Mouse (Mus musculus): ENCODE measurements at regions not wholly inside any gene's neighbourhood (a gene's known extent, or its start where the extent isn't known, plus 50 kb on each side); places are given as distances from the start of the nearest gene placed in this dataset.
"Not testable (repeated sequence)": the region's sequence is repeated elsewhere in the genome, so short reads cannot be mapped to it uniquely, and the experiment has no call there.

DNA sequence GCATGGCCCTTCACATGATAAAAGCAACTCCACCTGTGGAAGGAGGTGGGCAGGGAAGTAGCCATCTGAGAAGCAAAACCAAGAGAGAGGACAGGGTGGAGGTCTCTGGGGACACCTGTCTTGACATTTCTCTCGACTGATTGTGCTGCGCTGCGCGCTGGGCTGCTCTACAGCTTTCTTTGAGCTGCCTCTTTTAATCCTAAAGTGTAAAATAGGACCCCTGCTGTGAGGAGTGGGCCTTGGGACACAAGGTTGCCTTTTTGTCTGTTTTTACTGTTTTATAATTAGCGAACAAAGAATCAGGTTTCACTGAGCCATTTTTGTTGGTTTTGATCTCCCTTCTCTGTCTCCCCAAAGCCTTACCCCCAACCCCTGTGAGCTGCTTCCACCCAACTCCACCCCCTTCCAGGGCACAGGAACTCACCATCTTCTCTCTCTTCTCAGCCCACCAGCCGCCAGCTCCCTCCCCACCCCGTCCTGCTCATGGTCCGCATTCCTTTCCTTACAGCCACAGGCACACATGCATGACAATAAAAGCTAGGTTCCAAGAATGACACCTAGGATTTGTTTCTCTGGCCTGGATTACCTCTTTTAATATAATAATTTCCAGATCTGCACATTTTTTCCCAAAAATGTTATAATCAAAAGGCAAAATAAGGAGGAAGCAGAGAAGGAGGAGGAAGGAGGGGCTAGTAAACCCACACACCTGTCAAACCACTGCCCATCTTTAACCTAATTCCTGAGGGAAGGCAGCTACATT, 57.3 kb downstream of the Cbln4 start:
- Histone ChIP-seq H3K4me1 (no peaks in the 10 kb centered on the region), H3K9me3 (no peaks in the 10 kb centered on the region), H3K9ac (no peak overlapping the region), H3K36me3 (no peaks in the 10 kb centered on the region), H3K4me2 (no peak overlapping the region), H3K4me3 (replicated peaks) (no peak overlapping the region), H3K27ac (no peak overlapping the region), H3K27me3 (replicated peaks) (no peaks in the 10 kb centered on the region)
- no peak for ATAC-seq (ENCODE audit: insufficient read depth, low FRiP score, low read depth)
- WGBS, result 38% methylated on average over 8 of the region's 8 CpGs

- no peak overlapping the region for H3K27ac ChIP-seq
- no peak for ATAC-seq (ENCODE audit: insufficient read depth, low FRiP score, low read depth)
- no peak overlapping the region for H3K4me3 ChIP-seq (replicated peaks)
- H3K36me3 ChIP-seq, result no peaks in the 10 kb centered on the region
- H3K9me3 ChIP-seq, result no peaks in the 10 kb centered on the region
- H3K9ac ChIP-seq, result no peak overlapping the region
- no peaks in the 10 kb centered on the region for H3K4me1 ChIP-seq
- H3K4me2 ChIP-seq, result no peak overlapping the region
- H3K27me3 ChIP-seq (replicated peaks), result no peaks in the 10 kb centered on the region
- WGBS, result 64% methylated on average over 13 of the region's 13 CpGs
These were observed 73.9 kb downstream of the Cbln4 start for GRCm38 (mm10) chr2:171969311-171969905.

- Histone ChIP-seq H3K4me1 (no peaks in the 10 kb centered on the region), H3K4me3 (replicated peaks) (no peak overlapping the region), H3K9me3 (no peaks in the 10 kb centered on the region), H3K9ac (no peak overlapping the region), H3K36me3 (no peaks in the 10 kb centered on the region), H3K27me3 (replicated peaks) (no peaks in the 10 kb centered on the region), H3K4me2 (no peak overlapping the region), H3K27ac (no peak overlapping the region)
- ATAC-seq (ENCODE audit: insufficient read depth, low FRiP score, low read depth), result no peak
- WGBS, result 64% methylated on average over 7 of the region's 7 CpGs
These were observed 96.6 kb downstream of the Cbln4 start for GRCm38 (mm10) chr2:171946569-171947250.

DNA sequence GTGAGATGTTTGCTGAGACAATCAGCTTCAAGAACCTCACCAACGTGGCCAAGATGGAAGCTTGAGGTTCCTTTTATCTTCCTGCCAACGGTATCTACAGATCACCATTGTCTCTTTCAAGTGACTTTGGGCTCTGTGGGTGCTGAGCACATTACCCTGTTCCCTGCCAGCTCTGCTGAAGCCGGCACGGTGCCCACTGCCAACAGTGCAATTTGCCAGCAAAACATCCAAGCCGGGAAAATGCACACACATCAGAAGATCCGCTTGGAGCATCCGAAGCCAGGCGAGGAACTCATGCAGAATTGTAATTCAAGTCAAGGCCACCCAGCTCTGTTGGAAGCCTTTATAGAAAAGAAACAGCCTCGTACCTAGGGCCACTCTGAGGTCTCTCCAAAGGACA, 100.6 kb downstream of the Cbln4 start:
- no peaks in the 10 kb centered on the region for H3K36me3 ChIP-seq
- no peak overlapping the region for H3K9ac ChIP-seq
- no peaks in the 10 kb centered on the region for H3K4me1 ChIP-seq
- ATAC-seq (ENCODE audit: insufficient read depth, low FRiP score, low read depth), result no peak
- no peak overlapping the region for H3K27ac ChIP-seq
- H3K4me2 ChIP-seq, result no peak overlapping the region
- H3K9me3 ChIP-seq, result no peaks in the 10 kb centered on the region
- 81% methylated on average over 9 of the region's 9 CpGs for WGBS
- H3K27me3 ChIP-seq (replicated peaks), result no peaks in the 10 kb centered on the region
- no peak overlapping the region for H3K4me3 ChIP-seq (replicated peaks)

DNA sequence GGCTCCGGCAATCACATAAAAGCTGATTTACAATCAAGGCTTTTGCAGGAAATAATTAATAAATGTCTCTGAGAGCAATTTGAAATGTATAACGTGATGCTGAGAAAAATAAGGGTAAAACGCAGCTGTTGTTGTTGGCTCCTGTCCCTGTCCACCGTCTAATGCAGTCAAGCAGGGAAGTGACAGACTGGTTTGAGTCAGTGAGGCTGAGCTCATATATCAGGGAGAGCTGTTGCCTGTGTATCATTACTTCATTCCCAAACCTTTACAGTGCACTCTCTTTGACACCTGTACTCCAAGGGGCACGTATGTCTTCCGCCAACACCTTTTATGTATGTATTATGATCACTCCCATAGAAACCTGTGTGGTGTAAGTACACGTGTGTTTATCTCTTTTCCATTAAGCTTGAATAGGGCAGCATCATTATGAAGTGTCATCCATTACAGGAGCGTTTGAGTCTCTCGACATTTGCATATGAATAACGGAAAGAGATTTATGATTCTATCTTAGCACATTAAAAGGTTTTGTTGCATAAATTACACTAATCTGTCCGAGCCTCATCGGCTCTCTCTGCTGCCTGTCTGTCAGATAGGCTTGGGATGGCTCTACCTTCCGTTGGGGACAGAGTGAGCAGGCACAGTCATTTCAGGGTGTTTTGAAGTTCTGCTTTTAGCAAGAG, 107.5 kb downstream of the Cbln4 start:
- Histone ChIP-seq H3K27me3 (replicated peaks) (no peaks in the 10 kb centered on the region), H3K9me3 (no peaks in the 10 kb centered on the region), H3K4me1 (no peaks in the 10 kb centered on the region; the same call in 1 of the 2 replicates), H3K4me2 (no peak overlapping the region), H3K27ac (no peak overlapping the region), H3K36me3 (no peaks in the 10 kb centered on the region), H3K4me3 (replicated peaks) (no peak overlapping the region), H3K9ac (no peak overlapping the region)
- 52% methylated on average over 13 of the region's 13 CpGs for WGBS
- ATAC-seq (ENCODE audit: insufficient read depth, low FRiP score, low read depth), result no peak

- ATAC-seq (ENCODE audit: insufficient read depth, low FRiP score, low read depth), result no peak
- Histone ChIP-seq H3K4me2 (no peak overlapping the region), H3K27ac (no peak overlapping the region), H3K4me1 (no peaks in the 10 kb centered on the region), H3K9ac (no peak overlapping the region), H3K4me3 (replicated peaks) (no peak overlapping the region), H3K27me3 (replicated peaks) (no peaks in the 10 kb centered on the region), H3K36me3 (no peaks in the 10 kb centered on the region), H3K9me3 (no peaks in the 10 kb centered on the region)
- WGBS, result 80% methylated on average over 5 of the region's 5 CpGs
These were observed 122.3 kb downstream of the Cbln4 start for GRCm38 (mm10) chr2:171920960-171921359.

GRCm38 (mm10) chr2:171887306-171887705, 156.0 kb downstream of the Cbln4 start:
- no peaks in the 10 kb centered on the region for H3K4me1 ChIP-seq
- H3K4me2 ChIP-seq, result no peak overlapping the region
- no peaks in the 10 kb centered on the region for H3K9me3 ChIP-seq
- H3K27me3 ChIP-seq (replicated peaks), result no peaks in the 10 kb centered on the region
- no peaks in the 10 kb centered on the region for H3K36me3 ChIP-seq
- H3K4me3 ChIP-seq (replicated peaks), result no peak overlapping the region
- 77% methylated on average over 3 of the region's 3 CpGs for WGBS
- no peak for ATAC-seq (ENCODE audit: insufficient read depth, low FRiP score, low read depth)
- no peak overlapping the region for H3K9ac ChIP-seq
- H3K27ac ChIP-seq, result no peak overlapping the region

- 87% methylated on average over 8 of the region's 8 CpGs for WGBS
These were observed 163.9 kb downstream of the Cbln4 start for GRCm38 (mm10) chr2:171879238-171879960.

GRCm38 (mm10) chr2:171867550-171867949, 175.7 kb downstream of the Cbln4 start:
- H3K4me2 ChIP-seq, result no peak overlapping the region
- H3K27me3 ChIP-seq (replicated peaks), result no peaks in the 10 kb centered on the region
- ATAC-seq (ENCODE audit: insufficient read depth, low FRiP score, low read depth), result no peak
- H3K4me3 ChIP-seq (replicated peaks), result no peak overlapping the region
- H3K36me3 ChIP-seq, result no peaks in the 10 kb centered on the region
- H3K4me1 ChIP-seq, result no peaks in the 10 kb centered on the region
- H3K9ac ChIP-seq, result no peak overlapping the region
- 87% methylated on average over 3 of the region's 3 CpGs for WGBS
- no peak overlapping the region for H3K27ac ChIP-seq
- H3K9me3 ChIP-seq, result no peaks in the 10 kb centered on the region

More at GRCm38 (mm10) chr2:171879238-171879960, 163.9 kb downstream of the Cbln4 start:
- H3K4me3 ChIP-seq (replicated peaks); H3K36me3 ChIP-seq; H3K27me3 ChIP-seq (replicated peaks); ATAC-seq (ENCODE audit: insufficient read depth, low FRiP score, low read depth); H3K4me2 ChIP-seq; H3K9ac ChIP-seq; H3K4me1 ChIP-seq; H3K9me3 ChIP-seq; H3K27ac ChIP-seq: not testable (repeated sequence)

GRCm38 (mm10) chr2:171864376-171864965, 178.8 kb downstream of the Cbln4 start:
- WGBS, result 87% methylated on average over 8 of the region's 8 CpGs
- no peak for ATAC-seq (ENCODE audit: insufficient read depth, low FRiP score, low read depth)

DNA sequence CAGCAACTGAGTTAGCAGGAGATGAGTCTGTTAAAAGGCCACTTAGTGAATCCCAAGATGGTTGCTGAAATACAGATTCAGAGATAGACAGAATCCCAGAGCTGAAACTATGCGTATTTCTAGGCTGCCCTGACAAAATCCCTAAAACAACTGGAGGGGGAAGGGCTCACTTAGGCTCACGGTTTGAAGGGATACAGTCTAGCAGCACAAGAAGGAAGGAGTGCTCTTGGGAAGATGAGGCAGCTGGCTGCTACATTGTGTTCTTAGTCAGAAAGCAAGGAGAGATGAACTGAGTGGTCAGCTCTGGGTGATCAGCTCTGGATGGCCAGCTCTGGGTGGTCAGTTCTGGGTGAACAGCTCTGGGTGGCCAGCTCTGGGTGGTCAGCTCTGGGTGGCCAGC, 180.6 kb downstream of the Cbln4 start:
- no peaks in the 10 kb centered on the region for H3K27me3 ChIP-seq (replicated peaks)
- H3K27ac ChIP-seq, result no peak overlapping the region
- H3K4me3 ChIP-seq (replicated peaks), result no peak overlapping the region
- no peak overlapping the region for H3K4me2 ChIP-seq
- H3K9me3 ChIP-seq, result no peaks in the 10 kb centered on the region
- no peaks in the 10 kb centered on the region for H3K36me3 ChIP-seq
- no peak for ATAC-seq (ENCODE audit: insufficient read depth, low FRiP score, low read depth)
- 86% methylated on average over 2 of the region's 2 CpGs for WGBS
- no peak overlapping the region for H3K9ac ChIP-seq
- H3K4me1 ChIP-seq, result no peaks in the 10 kb centered on the region

More at GRCm38 (mm10) chr2:171864376-171864965, 178.8 kb downstream of the Cbln4 start:
- Histone ChIP-seq H3K36me3 (no peaks in the 10 kb centered on the region), H3K9me3 (no peaks in the 10 kb centered on the region), H3K27ac (no peak overlapping the region), H3K9ac (no peak overlapping the region), H3K4me3 (replicated peaks) (no peak overlapping the region), H3K4me1 (no peaks in the 10 kb centered on the region), H3K27me3 (replicated peaks) (no peaks in the 10 kb centered on the region), H3K4me2 (no peak overlapping the region)

All from stomach, embryonic 15.5 days (tissue).